Mouse (Mus musculus) liver, embryonic 16.5 days (tissue): ENCODE results near the gene Pcyox1. TPM values are rescaled to one million over a fixed set of nuclear protein-coding genes. Genes with fewer than 3 reads are reported as not detected.
A peak's percentile ranks its signal among the peaks of the same experiment; 100 is the strongest.

Source experiments
- ATAC-seq: fragments of 200-750 bp; cut with Nextera tagmentation; 2 replicates; pipeline ENCODE4 v1.8.0; 2017; ENCODE audit warnings: low read depth, mild to moderate bottlenecking, moderate number of reproducible peaks, moderate library complexity
- H3K27ac ChIP-seq: fragments of 300-500 bp; sonication (generic); 2 replicates; pipeline ENCODE4 v1.5.1; 2014; ENCODE audit warnings: mild to moderate bottlenecking, low read length
- H3K27me3 ChIP-seq: fragments of 300-500 bp; sonication (generic); 2 replicates; pipeline ENCODE4 v1.6.1; 2014; ENCODE audit warnings: low read depth, low read length, mixed read lengths; ENCODE audit not compliant: control insufficient read depth, insufficient read depth
- H3K36me3 ChIP-seq: fragments of 300-500 bp; sonication (generic); 2 replicates; pipeline ENCODE4 v1.6.1; 2014; ENCODE audit warnings: mild to moderate bottlenecking; ENCODE audit not compliant: control insufficient read depth, insufficient read depth
- H3K4me1 ChIP-seq: fragments of 300-500 bp; sonication (generic); 2 replicates; pipeline ENCODE4 v1.6.1; 2014; ENCODE audit warnings: low read depth, low read length, mixed read lengths; ENCODE audit not compliant: control insufficient read depth
- H3K4me2 ChIP-seq: fragments of 300-500 bp; sonication (generic); 2 replicates; pipeline ENCODE4 v1.6.1; 2014; ENCODE audit warnings: low read depth, low read length, mixed read lengths
- H3K4me3 ChIP-seq: fragments of 300-500 bp; sonication (generic); 2 replicates; pipeline ENCODE4 v1.5.1; 2014; ENCODE audit warnings: low read depth, mild to moderate bottlenecking, low read length
- H3K9ac ChIP-seq: fragments of 300-500 bp; sonication (generic); 2 replicates; pipeline ENCODE4 v1.6.1; 2014; ENCODE audit warnings: low read depth, low read length
- H3K9me3 ChIP-seq: fragments of 300-500 bp; sonication (generic); replicated peaks from 2 replicates; pipeline ENCODE4 v1.6.1; 2016; ENCODE audit warnings: low read length; ENCODE audit not compliant: control insufficient read depth
- WGBS: fragments of 180-500 bp; shearing (Covaris S2); extraction: QIAGEN DNeasy Blood & Tissue Kit; methylation state at CpG from one replicate; pipeline ENCODE4 v1.1.7; 2014; ENCODE audit not compliant: insufficient replicate concordance; 5-methylcytosine and 5-hydroxymethylcytosine counted together
- polyA plus RNA-seq: library from polyadenylated mRNA; unstranded; fragments of >200 nt; fragmentation: Nextera tagmentation; extraction: Ambion mirVana; gene quantifications from 2 replicates; pipeline ENCODE4 v1.2.1, GENCODE M21; 2015

Pcyox1 gene
- polyA plus RNA-seq, 1 experiment from 2014 or later, result 83.2 TPM

DNA sequence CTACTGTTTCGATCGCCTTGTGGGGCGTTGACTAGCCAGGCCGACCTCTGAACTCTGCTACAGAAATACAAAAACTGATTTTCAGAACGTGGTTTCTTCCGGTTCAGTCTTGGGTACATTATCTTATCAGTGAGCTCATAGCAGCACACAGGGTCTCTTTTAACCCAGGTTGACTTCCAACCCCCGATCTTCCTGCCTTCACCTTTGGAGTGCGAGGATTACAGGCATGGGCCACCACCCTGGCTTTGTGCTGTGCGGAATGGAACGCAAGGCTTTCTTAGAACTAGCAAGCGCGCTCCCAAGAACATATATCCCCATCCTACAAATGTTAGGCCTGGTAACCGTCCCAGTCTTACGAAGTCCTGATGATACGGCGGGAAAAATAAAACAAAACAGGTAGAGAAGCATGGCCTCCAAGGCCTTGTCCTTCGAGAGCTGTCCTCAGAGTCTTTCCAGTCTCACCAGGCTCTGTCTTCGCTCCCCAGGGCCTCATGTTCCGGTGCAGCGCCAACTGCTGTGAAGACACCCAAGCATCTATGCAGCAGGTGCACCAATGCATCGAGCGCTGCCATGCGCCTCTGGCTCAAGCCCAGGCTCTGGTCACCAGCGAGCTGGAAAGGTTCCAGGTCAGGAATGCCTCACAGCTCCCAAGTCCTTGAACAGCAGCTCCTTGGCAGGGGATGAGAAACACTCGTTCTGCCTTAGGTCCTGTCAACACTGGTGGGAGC lies 30.7 kb downstream of the Pcyox1 start:
- Histone ChIP-seq H3K36me3 (no peaks in the 10 kb centered on the region), H3K27ac (peak overlapping the region; percentile 74), H3K4me1 (peaks cover 21% of the 10 kb centered on the region), H3K9me3 (no peaks in the 10 kb centered on the region), H3K4me3 (peak overlapping the region; percentile 78), H3K27me3 (no peaks in the 10 kb centered on the region), H3K4me2 (peak overlapping the region; percentile 97), H3K9ac (peak overlapping the region; percentile 76)
- ATAC-seq, result no peak
- WGBS, result 36% methylated on average over 25 of the region's 25 CpGs

DNA sequence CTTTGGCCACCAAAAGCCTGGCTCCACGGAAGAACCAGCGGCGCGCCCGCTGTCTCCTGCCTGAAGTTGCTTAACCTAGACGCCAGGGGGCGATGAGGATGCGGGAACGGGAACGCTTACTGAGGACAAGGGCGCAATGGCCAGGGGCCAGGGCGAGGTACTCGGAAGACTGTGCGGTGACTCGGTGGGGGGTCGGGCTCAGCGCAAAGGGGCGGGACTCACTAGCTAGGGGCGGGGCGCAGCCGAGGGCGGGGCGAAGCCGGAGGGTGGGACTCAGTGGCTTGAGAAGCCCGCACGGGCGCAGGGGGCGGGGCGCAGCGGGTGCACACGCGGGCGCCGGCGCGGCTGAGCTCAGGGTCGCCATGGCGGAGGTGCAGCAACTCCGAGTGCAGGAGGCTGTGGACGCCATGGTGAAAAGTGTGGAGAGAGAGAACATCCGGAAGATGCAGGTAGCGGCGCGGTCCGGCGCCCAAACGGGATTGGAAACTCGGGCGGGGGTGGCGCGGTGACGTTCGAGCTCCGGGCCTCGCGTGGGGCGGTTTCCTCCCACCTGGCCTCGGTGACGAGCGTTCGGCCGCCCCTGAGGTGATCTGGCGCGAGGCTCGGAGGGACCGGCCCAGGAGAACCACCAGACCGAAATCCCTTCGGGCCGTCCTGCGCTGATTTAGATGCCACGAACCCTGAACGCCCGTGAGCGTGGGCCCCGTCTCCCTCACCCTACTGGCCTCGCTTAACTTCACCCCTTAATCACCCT lies 31.4 kb downstream of the Pcyox1 start, which contains the start of gene Fam136a:
Gene Fam136a, plus strand, starts transcription at position 276 of the 754 bp plus-strand sequence.
- under 1% methylated on average over 76 of the region's 76 CpGs for WGBS
- peak within 1 kb of the TSS; percentile 97 for H3K4me2 ChIP-seq
- peak within 1 kb of the TSS; percentile 78 for H3K4me3 ChIP-seq
- H3K9ac ChIP-seq, result peak within 1 kb of the TSS; percentile 76
- no peaks in the 10 kb centered on the region for H3K36me3 ChIP-seq
- no peaks in the 10 kb centered on the region for H3K9me3 ChIP-seq
- peak within 1 kb of the TSS; percentile 74 for H3K27ac ChIP-seq
- peaks cover 16% of the 10 kb centered on the region for H3K4me1 ChIP-seq
- ATAC-seq, result peak; percentile 98
- no peaks in the 10 kb centered on the region for H3K27me3 ChIP-seq

DNA sequence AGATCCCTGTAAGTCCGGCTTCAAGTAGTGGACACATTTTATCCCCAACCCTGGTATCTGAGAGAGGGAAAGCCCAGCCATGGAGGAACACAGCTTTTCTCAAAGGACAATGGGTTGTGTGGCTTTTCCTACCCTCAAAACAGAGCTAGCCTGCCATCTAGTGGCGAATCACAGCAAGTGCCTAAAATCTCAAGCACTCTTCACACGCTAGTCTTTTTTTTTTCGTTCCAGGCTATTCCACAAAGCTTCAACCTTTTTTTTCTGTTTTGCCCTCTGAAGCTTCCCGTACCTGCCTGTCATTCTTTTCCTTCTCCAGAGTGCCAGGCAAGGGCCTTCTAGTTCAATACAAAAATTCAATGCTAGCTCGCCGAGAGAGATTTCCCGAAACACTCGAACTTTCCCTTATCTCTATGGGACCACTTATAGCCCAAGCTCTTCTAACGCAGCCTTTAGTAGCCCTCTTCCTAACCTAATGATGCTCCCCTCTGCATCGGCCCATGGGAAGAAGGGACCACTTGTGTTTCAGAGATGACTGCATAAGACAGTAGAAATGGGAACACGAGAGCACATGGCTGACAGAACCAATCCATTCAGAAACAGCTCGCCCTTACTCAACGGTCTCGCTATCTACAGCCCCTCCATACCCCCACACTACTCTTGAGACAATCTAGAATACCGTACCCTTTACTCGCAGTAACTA lies 32.4 kb downstream of the Pcyox1 start:
- Histone ChIP-seq H3K4me1 (peaks cover 13% of the 10 kb centered on the region), H3K4me3 (peak overlapping the region; percentile 78), H3K36me3 (no peaks in the 10 kb centered on the region), H3K9me3 (no peaks in the 10 kb centered on the region), H3K4me2 (peak overlapping the region; percentile 97), H3K27me3 (no peaks in the 10 kb centered on the region), H3K9ac (peak overlapping the region; percentile 76), H3K27ac (0 out of 2 replicates have a peak overlapping the region, but pooled peaks have one; percentile 8)
- WGBS, result under 1% methylated on average over 17 of the region's 17 CpGs
- ATAC-seq, result 0 out of 2 replicates have a peak, but pooled peaks have one; percentile 3

- H3K27ac ChIP-seq, result no peak overlapping the region
- no peak for ATAC-seq
- 75% methylated on average over 7 of the region's 7 CpGs for WGBS
- H3K27me3 ChIP-seq, result no peaks in the 10 kb centered on the region
- peaks cover 5% of the 10 kb centered on the region for H3K4me1 ChIP-seq
- no peak overlapping the region for H3K4me2 ChIP-seq
- no peaks in the 10 kb centered on the region for H3K9me3 ChIP-seq
- H3K4me3 ChIP-seq, result no peak overlapping the region
- H3K36me3 ChIP-seq, result no peaks in the 10 kb centered on the region
- no peak overlapping the region for H3K9ac ChIP-seq
Observed at GRCm38 (mm10) chr6:86361373-86361772, 35.6 kb downstream of the Pcyox1 start.

GRCm38 (mm10) chr6:86360691-86361090 lies 36.3 kb downstream of the Pcyox1 start:
- Histone ChIP-seq H3K27ac (no peak overlapping the region), H3K4me1 (no peaks in the 10 kb centered on the region), H3K36me3 (no peaks in the 10 kb centered on the region), H3K9ac (no peak overlapping the region), H3K27me3 (no peaks in the 10 kb centered on the region), H3K9me3 (no peaks in the 10 kb centered on the region), H3K4me3 (no peak overlapping the region), H3K4me2 (no peak overlapping the region)
- ATAC-seq, result no peak
- 56% methylated on average over 7 of the region's 7 CpGs for WGBS

DNA sequence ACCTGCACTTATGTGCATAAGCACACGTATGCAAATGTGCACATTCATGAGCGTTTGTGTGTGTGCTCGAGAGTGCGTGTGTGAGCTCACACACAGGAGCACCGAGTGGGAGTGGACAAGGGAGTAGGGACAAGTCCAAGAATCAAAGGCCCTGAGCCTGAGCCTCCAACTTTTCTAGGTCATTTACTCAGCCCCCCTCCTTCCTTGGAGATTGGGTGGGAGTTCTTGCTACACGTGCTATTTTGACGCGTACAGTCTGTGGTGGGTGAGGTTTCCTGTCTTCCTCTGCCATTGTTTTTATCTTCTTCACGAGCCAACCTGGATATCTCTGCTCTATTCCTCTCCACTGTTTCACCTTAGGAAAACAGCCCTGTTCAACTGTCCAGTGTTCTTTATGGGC lies 40.0 kb downstream of the Pcyox1 start:
- WGBS, result 42% methylated on average over 9 of the region's 9 CpGs
- Histone ChIP-seq H3K4me1 (no peaks in the 10 kb centered on the region), H3K36me3 (no peaks in the 10 kb centered on the region), H3K9ac (no peak overlapping the region), H3K27me3 (no peaks in the 10 kb centered on the region), H3K4me2 (no peak overlapping the region), H3K9me3 (no peaks in the 10 kb centered on the region), H3K27ac (no peak overlapping the region), H3K4me3 (no peak overlapping the region)
- no peak for ATAC-seq

GRCm38 (mm10) chr6:86354948-86355347 lies 42.0 kb downstream of the Pcyox1 start:
- Histone ChIP-seq H3K4me2 (no peak overlapping the region), H3K36me3 (no peaks in the 10 kb centered on the region), H3K9me3 (no peaks in the 10 kb centered on the region), H3K27ac (no peak overlapping the region), H3K4me1 (no peaks in the 10 kb centered on the region), H3K4me3 (no peak overlapping the region), H3K27me3 (no peaks in the 10 kb centered on the region), H3K9ac (no peak overlapping the region)
- WGBS, result 56% methylated on average over 3 of the region's 3 CpGs
- ATAC-seq, result no peak

- Histone ChIP-seq H3K4me1 (no peaks in the 10 kb centered on the region), H3K9ac (no peak overlapping the region), H3K4me2 (no peak overlapping the region), H3K27me3 (no peaks in the 10 kb centered on the region), H3K36me3 (no peaks in the 10 kb centered on the region), H3K27ac (no peak overlapping the region), H3K9me3 (no peaks in the 10 kb centered on the region), H3K4me3 (no peak overlapping the region)
- 34% methylated on average over 7 of the region's 7 CpGs for WGBS
- ATAC-seq, result no peak
Observed at GRCm38 (mm10) chr6:86349257-86349656, 47.7 kb downstream of the Pcyox1 start.
